Mouse (Mus musculus) naive thymus-derived CD4-positive, alpha-beta T cell, adult 2 months (primary cell): ENCODE data around the gene Lmx1b.

Experiments used
- DNase-seq: peaks from one replicate; pipeline ENCODE4 v3.0.0-alpha.2; 2011; ENCODE audit warnings: low read depth

Lmx1b gene

GRCm38 (mm10) chr2:33630081-33631021 lies 10.0 kb downstream of the Lmx1b start:
- DNase-seq, result no peak

- DNase-seq, result no peak
These were observed 10.7 kb downstream of the Lmx1b start for GRCm38 (mm10) chr2:33629641-33630040.

GRCm38 (mm10) chr2:33628791-33629190 lies 11.5 kb downstream of the Lmx1b start:
- DNase-seq, result no peak

GRCm38 (mm10) chr2:33627058-33627375 lies 13.3 kb downstream of the Lmx1b start:
- no peak for DNase-seq

- DNase-seq, result no peak
These were observed 13.9 kb downstream of the Lmx1b start for GRCm38 (mm10) chr2:33626262-33627057.

GRCm38 (mm10) chr2:33617670-33618069 lies 22.6 kb downstream of the Lmx1b start:
- DNase-seq, result no peak

GRCm38 (mm10) chr2:33616411-33616843 lies 23.9 kb downstream of the Lmx1b start:
- DNase-seq, result no peak

- DNase-seq, result no peak
These were observed 24.4 kb downstream of the Lmx1b start for GRCm38 (mm10) chr2:33615843-33616344.

- DNase-seq, result no peak
These were observed 34.6 kb downstream of the Lmx1b start for GRCm38 (mm10) chr2:33605487-33606256.

GRCm38 (mm10) chr2:33604846-33605486 lies 35.3 kb downstream of the Lmx1b start:
- no peak for DNase-seq

GRCm38 (mm10) chr2:33600520-33600919 lies 39.8 kb downstream of the Lmx1b start:
- DNase-seq, result no peak

GRCm38 (mm10) chr2:33597384-33597783 lies 42.9 kb downstream of the Lmx1b start:
- no peak for DNase-seq

- DNase-seq, result no peak
These were observed 45.3 kb downstream of the Lmx1b start for GRCm38 (mm10) chr2:33595085-33595423.

GRCm38 (mm10) chr2:33594181-33595084 lies 45.9 kb downstream of the Lmx1b start:
- no peak for DNase-seq

- no peak for DNase-seq
These were observed 47.3 kb downstream of the Lmx1b start for GRCm38 (mm10) chr2:33592931-33593555.

GRCm38 (mm10) chr2:33589280-33589679 lies 51.0 kb downstream of the Lmx1b start:
- no peak for DNase-seq

GRCm38 (mm10) chr2:33584937-33585910 lies 55.1 kb downstream of the Lmx1b start:
- no peak for DNase-seq

GRCm38 (mm10) chr2:33583761-33584160 lies 56.5 kb downstream of the Lmx1b start:
- no peak for DNase-seq

- no peak for DNase-seq
These were observed 57.0 kb downstream of the Lmx1b start for GRCm38 (mm10) chr2:33583317-33583716.
